Mouse (Mus musculus) CH12.LX (cell line): ENCODE measurements around the gene Catsper2. TPM values are rescaled to one million over a fixed set of nuclear protein-coding genes. Genes with fewer than 3 reads are reported as not detected.
A peak's percentile ranks its signal among the peaks of the same experiment; 100 is the strongest.

Experiments
- DNase-seq: peaks from one replicate; pipeline ENCODE4 v3.0.0-alpha.2; 2013; ENCODE audit errors: extremely low read depth
- H3K27ac ChIP-seq: 2 replicates; pipeline ENCODE4 v1.5.1; 2012; ENCODE audit warnings: low read depth, mild to moderate bottlenecking, control low read depth, moderate library complexity; ENCODE audit not compliant: insufficient read depth
- H3K27me3 ChIP-seq: replicated peaks from 2 replicates; pipeline ENCODE3; 2012; ENCODE audit warnings: inconsistent platforms
- H3K36me3 ChIP-seq, 2 experiments: replicated peaks in 1 of 2; 2 replicates each; pipeline versions ENCODE3 to v1.6.1; 2012; ENCODE audit warnings: inconsistent platforms in 1 of 2, low read length in 1 of 2, mild to moderate bottlenecking in 1 of 2, mixed read lengths in 1 of 2, moderate library complexity in 1 of 2; ENCODE audit not compliant: control insufficient read depth in 1 of 2, insufficient read depth in 1 of 2
- H3K4me1 ChIP-seq, 2 experiments: 2 replicates each; pipeline ENCODE4 v1.6.1; 2012; ENCODE audit warnings: inconsistent platforms in 1 of 2, moderate library complexity in 1 of 2; ENCODE audit not compliant: insufficient read depth in 2 of 2, control insufficient read depth in 1 of 2
- H3K4me2 ChIP-seq: 2 replicates; pipeline ENCODE4 v1.6.1; 2012; ENCODE audit warnings: low read depth, mild to moderate bottlenecking, control low read depth; ENCODE audit not compliant: poor library complexity, insufficient read depth, severe bottlenecking
- H3K4me3 ChIP-seq, 3 experiments: fragments of 150-350 bp in 1 of 3; sonication (generic) in 1 of 3; replicated peaks in 1 of 3; 2 replicates each; pipeline versions ENCODE3 to v1.5.1; 2011 to 2012; ENCODE audit warnings: low read depth in 2 of 3, low read length in 2 of 3, mild to moderate bottlenecking in 2 of 3, moderate library complexity in 2 of 3, control low read depth in 1 of 3, improper control_type of control experiment in 1 of 3, inconsistent platforms in 1 of 3, mixed read lengths in 1 of 3; ENCODE audit not compliant: poor library complexity in 1 of 3
- H3K79me2 ChIP-seq: replicated peaks from 2 replicates; pipeline ENCODE4 v1.6.1; 2012; ENCODE audit warnings: mild to moderate bottlenecking, moderate library complexity; ENCODE audit not compliant: control insufficient read depth, poor library complexity, insufficient read depth, severe bottlenecking; ENCODE audit errors: extremely low read depth
- H3K9ac ChIP-seq: 2 replicates; pipeline ENCODE4 v1.6.1; 2012; ENCODE audit warnings: low read depth, mild to moderate bottlenecking, control low read depth, moderate library complexity; ENCODE audit not compliant: insufficient read depth
- H3K9me3 ChIP-seq: replicated peaks from 2 replicates; pipeline ENCODE3; 2012; ENCODE audit warnings: low read length, inconsistent platforms, mixed read lengths
- BHLHE40 ChIP-seq: IDR thresholded peaks from 2 replicates; pipeline ENCODE4 v1.6.1; 2011; ENCODE audit warnings: mild to moderate bottlenecking, low read depth, low read length, improper control_type of control experiment
- CHD1 ChIP-seq: IDR thresholded peaks from 2 replicates; pipeline ENCODE4 v1.6.1; 2012; ENCODE audit warnings: low read depth, low read length, improper control_type of control experiment, inconsistent platforms
- CHD2 ChIP-seq: IDR thresholded peaks from 2 replicates; pipeline ENCODE4 v1.6.1; 2011; ENCODE audit warnings: low read length, improper control_type of control experiment
- E2F4 ChIP-seq: IDR thresholded peaks from 2 replicates; pipeline ENCODE4 v1.6.1; 2011; ENCODE audit warnings: low read depth, low read length, improper control_type of control experiment; ENCODE audit not compliant: insufficient replicate concordance
- ELF1 ChIP-seq: IDR thresholded peaks from 2 replicates; pipeline ENCODE4 v1.6.1; 2014; ENCODE audit warnings: low read depth, mild to moderate bottlenecking, inconsistent platforms, low read length, improper control_type of control experiment
- GABPA ChIP-seq: IDR thresholded peaks from 2 replicates; pipeline ENCODE4 v1.6.1; 2012; ENCODE audit warnings: low read depth, low read length, improper control_type of control experiment, inconsistent platforms; ENCODE audit not compliant: insufficient replicate concordance
- JUN ChIP-seq: IDR thresholded peaks from 2 replicates; pipeline ENCODE4 v1.6.1; 2011; ENCODE audit warnings: low read depth, mild to moderate bottlenecking, low read length, improper control_type of control experiment, moderate library complexity; ENCODE audit not compliant: insufficient read depth
- JUND ChIP-seq: conservative IDR thresholded peaks from 2 replicates; pipeline ENCODE4 v1.6.1; 2011; ENCODE audit warnings: low read depth, low read length, improper control_type of control experiment
- MAFK ChIP-seq: IDR thresholded peaks from 2 replicates; pipeline ENCODE4 v1.6.1; 2011; ENCODE audit warnings: low read length, improper control_type of control experiment; ENCODE audit not compliant: insufficient replicate concordance
- MAX ChIP-seq: IDR thresholded peaks from 2 replicates; pipeline ENCODE4 v1.6.1; 2011; ENCODE audit warnings: low read length, improper control_type of control experiment
- MAZ ChIP-seq: IDR thresholded peaks from 2 replicates; pipeline ENCODE4 v1.6.1; 2012; ENCODE audit warnings: low read depth, mild to moderate bottlenecking, inconsistent platforms, low read length, improper control_type of control experiment, moderate library complexity
- MEF2A ChIP-seq: IDR thresholded peaks from 2 replicates; pipeline ENCODE4 v1.6.1; 2014; ENCODE audit warnings: low read depth, mild to moderate bottlenecking, inconsistent platforms, low read length, improper control_type of control experiment, borderline replicate concordance
- NRF1 ChIP-seq: IDR thresholded peaks from 2 replicates; pipeline ENCODE4 v1.6.1; 2014; ENCODE audit warnings: low read depth, mild to moderate bottlenecking, inconsistent platforms, low read length, improper control_type of control experiment, moderate library complexity
- SIN3A ChIP-seq: IDR thresholded peaks from 2 replicates; pipeline ENCODE4 v1.6.1; 2012; ENCODE audit warnings: low read length, improper control_type of control experiment, inconsistent platforms
- SMC3 ChIP-seq: IDR thresholded peaks from 2 replicates; pipeline ENCODE4 v1.6.1; 2011; ENCODE audit warnings: low read depth, low read length, improper control_type of control experiment
- USF1 ChIP-seq: IDR thresholded peaks from 2 replicates; pipeline ENCODE4 v1.6.1; 2014; ENCODE audit warnings: low read depth, mild to moderate bottlenecking, inconsistent platforms, low read length, improper control_type of control experiment
- ZC3H11A ChIP-seq: IDR thresholded peaks from 2 replicates; pipeline ENCODE4 v1.6.1; 2012; ENCODE audit warnings: low read depth, mild to moderate bottlenecking, inconsistent platforms, low read length, improper control_type of control experiment
- ZNF384 ChIP-seq: IDR thresholded peaks from 2 replicates; pipeline ENCODE4 v1.6.1; 2012; ENCODE audit warnings: low read depth, low read length, improper control_type of control experiment, inconsistent platforms
- dilution Hi-C: fragments of 300-500 bp; cut with MboI; formaldehyde crosslinking; loops from 2 replicates; pipeline ENCODE4 v1.14.3; 2020; ENCODE audit warnings: low sequenced_read_pairs; ENCODE audit not compliant: extremely low pct_unique_long_range_greater_than_20kb, extremely low pct_ligation_motif_present
- in situ Hi-C: fragments of 300-500 bp; cut with MboI; formaldehyde crosslinking; loops from 3 replicates; pipeline ENCODE4 v1.14.3; 2019; ENCODE audit warnings: low sequenced_read_pairs, low pct_ligation_motif_present, low pct_unique_long_range_greater_than_20kb, mixed read lengths
- polyA plus RNA-seq: library from polyadenylated mRNA; unstranded; fragments of >175 nt; gene quantifications from 2 replicates; pipeline ENCODE4 v1.2.1, GENCODE M21; 2012; ENCODE audit warnings: low read depth; ENCODE audit not compliant: insufficient read length
- total RNA-seq, 2 experiments: library from RNA; depleted of rRNA; stranded (reverse); fragments of 300-350 nt in 1 of 2; fragments of >200 nt in 1 of 2; gene quantifications; 2 replicates each; pipeline ENCODE4 v1.2.3; 2012 to 2014

The Catsper2 gene
- total and polyA plus RNA-seq, 3 experiments = 0.89 to 2.2 (median 1.8) TPM

GRCm38 (mm10) chr2:121359461-121359860 lies 54.1 kb downstream of the Catsper2 start:
- Histone ChIP-seq H3K27me3 (peaks cover 51% of the 10 kb centered on the region), H3K36me3 (peaks cover 18 to 34% of the 10 kb centered on the region in 2 experiments), H3K4me3 (no peak overlapping the region), H3K4me2 (no peak overlapping the region), H3K27ac (no peak overlapping the region), H3K79me2 (no peaks in the 10 kb centered on the region), H3K9ac (no peak overlapping the region), H3K9me3 (no peaks in the 10 kb centered on the region), H3K4me1 (peaks cover 5 to 14% of the 10 kb centered on the region in 2 experiments)
- in situ Hi-C loops = no loop called here
- dilution Hi-C loops = no loop called here
- no peak for DNase-seq
- no peak for TF ChIP-seq CHD2
- TF ChIP-seq E2F4 = no peak

GRCm38 (mm10) chr2:121358381-121358780 lies 55.2 kb downstream of the Catsper2 start:
- no peaks in the 10 kb centered on the region for H3K9me3 ChIP-seq
- in situ Hi-C loops = no loop called here
- peaks cover 11 to 23% of the 10 kb centered on the region in 2 experiments for H3K36me3 ChIP-seq
- peak overlapping the region in 1 of 3 experiments; percentile 6 for H3K4me3 ChIP-seq
- H3K4me1 ChIP-seq = peaks cover 9 to 18% of the 10 kb centered on the region in 2 experiments
- no peak for TF ChIP-seq GABPA
- TF ChIP-seq E2F4 = no peak
- TF ChIP-seq JUN = no peak
- no peak for TF ChIP-seq BHLHE40
- no peak for TF ChIP-seq MAZ
- TF ChIP-seq MAX = no peak
- TF ChIP-seq SMC3 = no peak
- no peak for TF ChIP-seq ELF1
- DNase-seq = peak; percentile 14
- no peak overlapping the region for H3K27ac ChIP-seq
- no peaks in the 10 kb centered on the region for H3K79me2 ChIP-seq
- dilution Hi-C loops = no loop called here
- peak overlapping the region; percentile 65 for H3K4me2 ChIP-seq
- H3K9ac ChIP-seq = no peak overlapping the region; the same call in 1 of the 2 replicates
- peaks cover 51% of the 10 kb centered on the region for H3K27me3 ChIP-seq

- TF ChIP-seq MAFK (no peak), JUND (no peak), ZC3H11A (no peak), USF1 (no peak), MEF2A (no peak), CHD2 (no peak), NRF1 (no peak), CHD1 (no peak), JUN (no peak), ZNF384 (no peak), SIN3A (no peak), BHLHE40 (no peak)
- Histone ChIP-seq H3K36me3 (peaks cover 9 to 20% of the 10 kb centered on the region in 2 experiments), H3K79me2 (no peaks in the 10 kb centered on the region), H3K4me3 (peak overlapping the region in 1 of 3 experiments; percentile 6), H3K9ac (no peak overlapping the region), H3K27me3 (peaks cover 51% of the 10 kb centered on the region), H3K27ac (no peak overlapping the region), H3K9me3 (no peaks in the 10 kb centered on the region), H3K4me2 (peak overlapping the region; percentile 65), H3K4me1 (peaks cover 9 to 18% of the 10 kb centered on the region in 2 experiments)
- DNase-seq = no peak
- in situ Hi-C loops (no loop called here), dilution Hi-C loops (no loop called here)
These were observed 55.6 kb downstream of the Catsper2 start for GRCm38 (mm10) chr2:121357961-121358360.
